Mouse (Mus musculus): ENCODE measurements around the gene Cdh12. TPM values are rescaled to one million over a fixed set of nuclear protein-coding genes. Genes with fewer than 3 reads are reported as not detected.

Cdh12 gene
- polyA plus RNA-seq, 1 experiment from 2014 or later = 0.05 TPM

DNA sequence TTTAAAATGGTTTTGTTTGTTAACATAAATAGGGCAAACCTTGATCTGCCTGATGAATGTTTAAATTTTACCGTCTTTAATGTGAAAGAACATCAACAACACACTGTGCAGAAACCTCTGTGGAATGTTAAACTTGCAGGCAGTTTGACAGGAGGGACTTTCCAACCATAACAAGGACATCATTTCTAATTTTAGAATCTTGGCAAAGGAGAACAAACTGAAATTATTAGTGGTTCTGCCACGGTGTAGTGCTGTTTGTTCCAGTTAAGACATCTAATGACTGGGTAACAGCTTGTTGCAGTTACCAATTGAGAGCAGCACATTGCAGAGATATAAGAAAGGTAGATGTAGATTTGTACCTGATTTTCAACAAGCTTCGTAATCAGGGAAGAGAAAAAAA is 453.5 kb downstream of the Cdh12 start:
- Histone ChIP-seq H3K27ac (replicated peaks) (no peak overlapping the region), H3K9me3 (no peaks in the 10 kb centered on the region), H3K4me2 (0 out of 2 replicates have a peak overlapping the region, but pooled peaks have one; percentile 7), H3K27me3 (replicated peaks) (no peaks in the 10 kb centered on the region), H3K4me1 (peaks cover 4% of the 10 kb centered on the region), H3K36me3 (no peaks in the 10 kb centered on the region), H3K4me3 (no peak overlapping the region), H3K9ac (no peak overlapping the region)
- ATAC-seq (ENCODE audit: extremely low read depth, insufficient number of reproducible peaks, low FRiP score, low TSS enrichment) = no peak
- 36% methylated on average over 3 of the region's 3 CpGs for WGBS

DNA sequence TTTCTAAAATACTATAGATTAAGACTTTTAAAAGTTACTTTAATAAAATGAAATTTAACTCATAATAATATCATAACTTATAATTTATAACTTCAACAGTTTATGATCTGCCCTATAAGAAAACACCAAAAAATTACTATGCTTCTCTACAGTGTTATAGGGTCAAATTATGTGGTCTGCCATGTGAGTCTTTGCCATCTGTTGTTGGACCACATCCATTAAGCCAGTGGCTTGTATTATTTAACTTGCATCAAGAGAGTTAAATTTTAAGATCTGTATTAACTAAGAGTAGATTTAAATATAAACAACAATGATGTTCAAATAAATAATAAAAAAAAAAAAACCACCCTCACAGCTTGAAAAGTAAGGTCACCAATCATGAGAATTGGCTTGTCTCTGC is 479.2 kb downstream of the Cdh12 start:
- no peak for ATAC-seq (ENCODE audit: extremely low read depth, insufficient number of reproducible peaks, low FRiP score, low TSS enrichment)

DNA sequence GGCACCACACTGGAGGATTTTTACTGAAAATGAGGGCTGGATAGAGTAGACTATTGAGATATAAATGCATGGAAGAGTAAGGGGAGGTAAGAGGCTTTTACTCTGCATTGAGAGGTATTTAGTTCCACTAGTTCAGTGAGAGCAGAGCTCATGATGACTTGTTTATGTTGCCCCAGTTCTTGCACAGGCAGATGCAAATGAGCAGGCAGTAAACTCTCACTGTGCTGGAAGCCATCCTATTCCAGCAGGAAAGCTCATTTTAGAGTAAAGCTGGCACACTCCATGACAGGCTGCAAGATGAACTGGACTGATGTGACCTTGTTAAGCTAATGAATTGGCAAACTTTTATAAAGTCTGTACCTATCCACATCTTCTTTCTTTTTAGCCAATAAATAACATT is 494.9 kb downstream of the Cdh12 start:
- Histone ChIP-seq H3K4me3 (no peak overlapping the region), H3K4me2 (no peak overlapping the region), H3K27ac (replicated peaks) (no peak overlapping the region), H3K27me3 (replicated peaks) (no peaks in the 10 kb centered on the region), H3K9me3 (no peaks in the 10 kb centered on the region), H3K4me1 (no peaks in the 10 kb centered on the region), H3K9ac (no peak overlapping the region), H3K36me3 (no peaks in the 10 kb centered on the region)
- ATAC-seq (ENCODE audit: extremely low read depth, insufficient number of reproducible peaks, low FRiP score, low TSS enrichment) = no peak

More for the DNA sequence above, 479.2 kb downstream of the Cdh12 start:
- H3K27me3 ChIP-seq (replicated peaks) = no peaks in the 10 kb centered on the region
- no peaks in the 10 kb centered on the region for H3K36me3 ChIP-seq
- no peak overlapping the region for H3K4me2 ChIP-seq
- H3K27ac ChIP-seq (replicated peaks) = no peak overlapping the region
- no peak overlapping the region for H3K4me3 ChIP-seq
- no peaks in the 10 kb centered on the region for H3K9me3 ChIP-seq
- no peaks in the 10 kb centered on the region for H3K4me1 ChIP-seq
- H3K9ac ChIP-seq = no peak overlapping the region

DNA sequence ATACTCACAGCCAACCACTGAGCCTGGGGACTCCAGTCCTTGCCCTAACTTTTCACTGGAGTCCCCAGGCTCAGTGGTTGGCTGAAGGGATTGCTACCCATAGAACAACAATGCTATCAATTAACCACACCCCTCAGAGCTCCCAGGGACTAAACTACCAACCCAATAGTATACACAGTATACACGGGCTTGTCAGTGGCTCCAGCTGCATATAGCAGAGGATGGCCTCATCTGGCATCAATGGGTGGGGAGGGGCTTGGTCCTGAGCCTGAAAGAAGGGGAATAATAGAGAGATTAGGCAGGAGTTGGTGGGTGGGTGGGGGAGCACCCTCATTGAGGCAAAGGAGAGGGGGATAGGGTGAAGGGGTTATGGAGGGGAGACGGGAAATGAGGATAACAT is 518.4 kb downstream of the Cdh12 start:
- ATAC-seq (ENCODE audit: extremely low read depth, insufficient number of reproducible peaks, low FRiP score, low TSS enrichment) = no peak
- Histone ChIP-seq H3K9me3 (no peaks in the 10 kb centered on the region), H3K27ac (replicated peaks) (no peak overlapping the region), H3K4me1 (no peaks in the 10 kb centered on the region), H3K4me2 (no peak overlapping the region), H3K9ac (no peak overlapping the region), H3K27me3 (replicated peaks) (no peaks in the 10 kb centered on the region), H3K36me3 (no peaks in the 10 kb centered on the region), H3K4me3 (no peak overlapping the region)
- WGBS = 60% methylated on average over 2 of the region's 2 CpGs

DNA sequence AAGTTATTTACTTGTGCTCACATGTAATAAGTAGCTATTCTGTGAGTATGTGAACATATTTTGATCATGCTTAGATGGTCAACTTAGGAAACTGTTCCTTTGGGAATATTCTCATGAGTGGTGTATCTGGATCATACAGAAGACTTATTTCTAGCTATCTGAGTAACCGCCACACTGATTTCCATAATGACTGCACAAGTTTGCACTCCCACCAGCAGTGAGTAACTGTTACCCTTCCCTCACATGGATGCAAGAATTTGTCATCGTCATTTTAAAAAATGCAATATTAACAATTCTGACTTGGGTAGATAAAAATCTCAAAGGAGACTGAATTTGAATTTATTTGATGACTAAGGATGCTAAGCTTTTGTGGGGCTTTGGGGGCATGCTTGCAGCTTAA is 522.0 kb downstream of the Cdh12 start:
- H3K27me3 ChIP-seq (replicated peaks) = no peaks in the 10 kb centered on the region
- no peaks in the 10 kb centered on the region for H3K36me3 ChIP-seq
- H3K4me1 ChIP-seq = no peaks in the 10 kb centered on the region
- H3K9ac ChIP-seq = no peak overlapping the region
- no peak for ATAC-seq (ENCODE audit: extremely low read depth, insufficient number of reproducible peaks, low FRiP score, low TSS enrichment)
- no peaks in the 10 kb centered on the region for H3K9me3 ChIP-seq
- 83% methylated on average over 2 of the region's 2 CpGs for WGBS
- no peak overlapping the region for H3K4me2 ChIP-seq
- H3K4me3 ChIP-seq = no peak overlapping the region
- no peak overlapping the region for H3K27ac ChIP-seq (replicated peaks)

DNA sequence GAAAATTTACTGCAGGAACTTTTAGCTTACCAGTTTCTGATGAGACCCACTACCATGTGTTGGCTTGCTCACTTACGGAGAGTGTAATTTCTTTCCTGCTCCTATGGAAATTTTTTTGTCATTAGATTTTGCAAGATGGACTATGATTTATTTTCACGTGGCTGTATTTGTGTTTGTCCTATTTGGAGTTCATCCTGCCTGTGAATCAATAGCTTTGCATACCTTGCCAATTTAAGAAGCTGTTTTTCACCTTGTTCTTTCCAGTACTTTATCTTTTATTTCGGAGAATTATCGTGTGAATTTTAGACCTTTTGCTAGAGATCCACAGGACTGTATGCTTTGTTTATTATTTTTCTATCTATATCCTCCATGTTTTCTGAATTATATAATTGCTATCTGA is 551.5 kb downstream of the Cdh12 start:
- Histone ChIP-seq H3K9ac (no peak overlapping the region), H3K36me3 (no peaks in the 10 kb centered on the region), H3K4me2 (no peak overlapping the region), H3K4me1 (no peaks in the 10 kb centered on the region), H3K27ac (replicated peaks) (no peak overlapping the region), H3K9me3 (no peaks in the 10 kb centered on the region), H3K27me3 (replicated peaks) (no peaks in the 10 kb centered on the region), H3K4me3 (no peak overlapping the region)
- 66% methylated on average over 4 of the region's 4 CpGs for WGBS
- no peak for ATAC-seq (ENCODE audit: extremely low read depth, insufficient number of reproducible peaks, low FRiP score, low TSS enrichment)

DNA sequence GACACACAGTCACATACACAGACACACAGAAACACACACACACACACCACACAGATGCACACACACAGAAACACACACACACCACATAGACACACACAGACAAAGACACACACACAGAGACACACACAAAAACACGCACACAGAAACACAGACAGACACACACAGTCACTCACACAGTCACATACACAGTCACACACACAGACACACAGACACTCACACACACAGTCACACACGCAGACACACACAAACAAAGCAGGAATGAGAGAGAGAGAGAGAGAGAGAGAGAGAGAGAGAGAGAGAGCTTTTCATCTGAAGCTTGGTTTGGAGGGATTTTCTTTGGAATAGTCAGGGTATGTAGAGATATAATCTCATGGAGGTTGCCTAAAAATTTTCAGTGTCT is 558.9 kb downstream of the Cdh12 start:
- Histone ChIP-seq H3K9me3 (no peaks in the 10 kb centered on the region), H3K27me3 (replicated peaks) (no peaks in the 10 kb centered on the region), H3K4me1 (no peaks in the 10 kb centered on the region), H3K36me3 (no peaks in the 10 kb centered on the region), H3K27ac (replicated peaks) (no peak overlapping the region), H3K4me3 (no peak overlapping the region), H3K9ac (no peak overlapping the region), H3K4me2 (no peak overlapping the region)
- ATAC-seq (ENCODE audit: extremely low read depth, insufficient number of reproducible peaks, low FRiP score, low TSS enrichment) = no peak
- WGBS = 75% methylated on average over 2 of the region's 2 CpGs

DNA sequence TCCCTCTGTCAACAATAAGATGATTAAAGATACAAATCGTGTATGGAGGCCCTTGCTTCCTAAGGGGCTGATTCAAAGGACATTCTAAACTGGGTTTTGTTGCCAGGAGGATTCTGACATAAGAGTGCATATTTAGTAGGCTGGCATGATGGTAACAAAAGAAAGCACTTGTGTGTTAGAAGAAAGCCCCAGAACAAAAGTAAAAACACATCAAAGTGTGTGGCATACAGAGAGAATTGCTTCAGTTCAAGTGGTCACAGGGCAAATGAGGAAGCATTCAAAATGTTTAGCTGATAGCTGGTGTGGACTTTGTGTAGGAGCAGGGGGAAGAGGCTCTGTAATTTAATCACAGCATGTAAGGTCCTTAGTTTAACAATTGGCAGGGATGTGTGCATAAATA is 559.4 kb downstream of the Cdh12 start:
- H3K4me2 ChIP-seq = no peak overlapping the region
- 53% methylated on average over 1 of the region's 1 CpGs for WGBS
- H3K27ac ChIP-seq (replicated peaks) = no peak overlapping the region
- no peaks in the 10 kb centered on the region for H3K36me3 ChIP-seq
- ATAC-seq (ENCODE audit: extremely low read depth, insufficient number of reproducible peaks, low FRiP score, low TSS enrichment) = no peak
- no peaks in the 10 kb centered on the region for H3K27me3 ChIP-seq (replicated peaks)
- H3K4me1 ChIP-seq = no peaks in the 10 kb centered on the region
- H3K4me3 ChIP-seq = no peak overlapping the region
- H3K9ac ChIP-seq = no peak overlapping the region
- H3K9me3 ChIP-seq = no peaks in the 10 kb centered on the region

DNA sequence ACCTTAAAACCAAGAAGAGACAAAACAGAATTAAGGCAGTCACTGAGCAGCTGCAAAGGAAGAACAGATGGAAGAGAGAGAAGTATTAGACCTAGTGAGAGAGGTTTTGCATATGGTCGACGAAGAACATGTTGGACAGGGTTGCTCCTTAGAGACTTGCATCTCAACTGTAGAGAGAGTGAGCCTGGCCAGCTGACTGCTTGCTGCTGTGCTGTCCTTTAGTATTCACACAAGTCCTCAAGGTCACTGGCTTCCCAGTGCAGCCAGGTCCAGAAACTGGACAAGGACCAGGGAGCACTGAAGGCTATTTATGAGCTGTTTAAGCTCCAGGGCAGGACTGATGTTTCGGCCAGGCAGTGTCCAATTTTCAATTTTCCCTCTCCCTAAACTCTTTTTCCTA is 559.9 kb downstream of the Cdh12 start:
- WGBS = 68% methylated on average over 3 of the region's 3 CpGs
- ATAC-seq (ENCODE audit: extremely low read depth, insufficient number of reproducible peaks, low FRiP score, low TSS enrichment) = no peak

DNA sequence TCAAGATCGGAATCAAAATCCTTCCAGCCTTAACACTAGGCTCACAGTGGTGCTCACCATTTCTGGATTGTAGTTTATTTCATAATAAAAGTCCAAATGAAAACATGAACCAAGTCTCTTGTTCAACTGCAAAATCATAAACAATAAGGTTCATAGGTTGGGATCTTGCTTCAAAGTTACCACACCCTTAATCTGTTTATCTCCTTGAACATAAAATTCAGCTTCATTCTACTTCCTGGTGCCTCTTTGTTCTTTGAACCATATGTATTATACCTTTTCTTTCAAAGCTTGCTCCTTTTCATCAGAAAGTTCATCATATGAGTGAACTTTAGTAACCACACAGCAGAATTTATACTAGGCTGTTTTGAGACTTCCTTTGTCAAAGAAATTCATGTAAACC is 614.6 kb downstream of the Cdh12 start:
- Histone ChIP-seq H3K9ac (no peak overlapping the region), H3K9me3 (no peaks in the 10 kb centered on the region), H3K36me3 (no peaks in the 10 kb centered on the region), H3K4me3 (no peak overlapping the region), H3K27ac (replicated peaks) (no peak overlapping the region), H3K4me1 (no peaks in the 10 kb centered on the region), H3K4me2 (no peak overlapping the region), H3K27me3 (replicated peaks) (no peaks in the 10 kb centered on the region)
- 74% methylated on average over 1 of the region's 1 CpGs for WGBS
- no peak for ATAC-seq (ENCODE audit: extremely low read depth, insufficient number of reproducible peaks, low FRiP score, low TSS enrichment)

More for the DNA sequence above, 559.9 kb downstream of the Cdh12 start:
- Histone ChIP-seq H3K4me3 (no peak overlapping the region), H3K9me3 (no peaks in the 10 kb centered on the region), H3K9ac (no peak overlapping the region), H3K27me3 (replicated peaks) (no peaks in the 10 kb centered on the region), H3K27ac (replicated peaks) (no peak overlapping the region), H3K4me2 (no peak overlapping the region), H3K4me1 (no peaks in the 10 kb centered on the region), H3K36me3 (no peaks in the 10 kb centered on the region)

DNA sequence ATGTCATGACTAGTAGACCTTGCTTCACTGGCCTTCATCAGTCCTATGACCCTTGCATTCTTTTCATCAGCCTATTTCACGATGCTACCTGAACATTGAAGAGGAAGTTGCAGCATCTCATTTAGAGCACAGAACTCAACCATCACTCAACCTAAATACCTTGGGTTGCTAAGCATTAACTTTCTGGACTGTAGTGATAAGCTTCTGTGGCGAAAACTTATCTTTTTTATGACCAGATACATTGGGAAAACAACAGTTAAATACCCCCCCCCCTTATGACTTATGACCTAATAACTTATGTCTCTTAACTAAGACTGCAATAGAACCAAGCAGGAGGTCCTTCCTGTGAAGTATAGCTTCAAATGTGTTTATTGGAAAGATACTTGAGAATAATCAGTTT is 620.2 kb downstream of the Cdh12 start:
- Histone ChIP-seq H3K4me2 (no peak overlapping the region), H3K4me1 (no peaks in the 10 kb centered on the region), H3K4me3 (no peak overlapping the region), H3K27ac (replicated peaks) (no peak overlapping the region), H3K36me3 (no peaks in the 10 kb centered on the region), H3K27me3 (replicated peaks) (no peaks in the 10 kb centered on the region), H3K9ac (no peak overlapping the region), H3K9me3 (no peaks in the 10 kb centered on the region)
- no peak for ATAC-seq (ENCODE audit: extremely low read depth, insufficient number of reproducible peaks, low FRiP score, low TSS enrichment)
- WGBS = 59% methylated on average over 2 of the region's 2 CpGs

DNA sequence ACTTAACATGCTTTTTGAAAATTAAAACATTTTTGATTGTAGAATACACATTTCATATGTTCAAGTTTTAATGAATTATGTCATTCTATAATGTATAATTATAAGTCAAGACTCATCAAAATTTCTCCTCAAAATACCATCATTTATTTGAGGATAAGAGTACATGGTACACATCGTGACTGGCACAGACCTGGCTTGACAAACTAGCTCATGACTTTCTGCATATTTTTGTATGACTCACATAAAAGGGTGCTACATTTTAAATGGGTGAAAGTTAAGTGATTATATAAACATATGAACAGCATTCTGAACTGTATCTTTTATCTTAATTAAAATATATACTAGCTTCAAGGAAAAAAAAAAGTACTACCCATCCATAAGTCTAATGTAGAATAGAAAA is 643.8 kb downstream of the Cdh12 start:
- no peak for ATAC-seq (ENCODE audit: extremely low read depth, insufficient number of reproducible peaks, low FRiP score, low TSS enrichment)
- WGBS = 69% methylated on average over 1 of the region's 1 CpGs
- no peaks in the 10 kb centered on the region for H3K9me3 ChIP-seq

More for the DNA sequence above, 643.8 kb downstream of the Cdh12 start:
- Histone ChIP-seq H3K27ac (replicated peaks) (no peak overlapping the region), H3K9ac (no peak overlapping the region), H3K36me3 (no peaks in the 10 kb centered on the region), H3K27me3 (replicated peaks) (no peaks in the 10 kb centered on the region), H3K4me3 (no peak overlapping the region), H3K4me2 (no peak overlapping the region), H3K4me1 (no peaks in the 10 kb centered on the region)

Data from heart, embryonic 13.5 days (tissue).